Mouse (Mus musculus): ENCODE measurements around the gene Mtg2. TPM values are rescaled to one million over a fixed set of nuclear protein-coding genes. Genes with fewer than 3 reads are reported as not detected.

Mtg2 gene
- total RNA-seq (2023; ENCODE audit: inconsistent age): 17.7 to 19.2 TPM (median 18.8 TPM) in 4 replicates

DNA sequence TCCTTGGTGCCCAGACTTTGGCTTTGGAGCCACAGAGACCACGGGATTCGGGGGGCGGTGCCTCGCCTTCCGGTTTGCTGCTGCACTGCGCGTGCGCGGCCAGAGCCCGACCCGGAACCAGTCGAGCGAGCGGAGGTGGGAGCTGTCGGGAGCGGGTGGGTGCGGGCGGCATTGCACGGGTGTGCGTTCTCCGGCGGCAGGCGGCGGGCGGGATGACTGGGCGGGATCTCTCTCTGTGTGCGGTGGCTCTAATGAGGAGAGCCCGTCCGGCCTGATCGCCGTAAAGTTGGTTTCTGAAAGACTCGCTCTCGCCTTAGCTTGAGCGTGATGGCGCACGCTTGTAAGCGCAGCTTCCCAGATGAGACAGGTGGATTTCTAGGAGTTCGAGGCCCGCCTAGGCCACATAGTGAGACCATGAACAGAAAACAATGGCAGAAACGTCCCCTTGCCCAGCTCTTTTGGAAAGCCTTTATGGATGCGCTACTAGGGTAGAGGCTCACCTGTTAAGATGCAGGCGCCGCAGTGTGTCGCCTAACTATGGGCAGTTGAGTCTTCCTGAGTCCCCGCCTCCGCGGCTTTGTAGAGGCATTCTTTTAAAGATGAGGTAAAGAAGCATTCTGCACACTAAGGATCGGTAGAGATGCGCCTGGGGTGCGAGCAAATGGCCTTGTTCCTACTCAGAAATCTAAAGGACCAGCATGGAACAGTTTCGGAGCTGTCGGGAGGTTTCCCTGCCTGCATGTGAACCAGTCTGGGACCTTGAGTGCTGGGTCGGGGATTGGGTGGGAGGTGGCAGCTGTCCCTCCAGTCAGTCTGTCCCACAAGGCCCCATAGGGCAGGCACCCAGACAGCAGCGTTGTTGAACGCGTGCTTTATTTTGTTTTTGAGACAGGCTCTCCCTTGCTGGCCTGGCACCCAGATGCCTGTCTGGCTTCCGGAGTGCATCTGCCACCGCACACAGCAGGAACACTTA is at the start of gene Mtg2:
Gene Mtg2, plus strand, starts transcription at position 108 of the 973 bp plus-strand sequence.

DNA sequence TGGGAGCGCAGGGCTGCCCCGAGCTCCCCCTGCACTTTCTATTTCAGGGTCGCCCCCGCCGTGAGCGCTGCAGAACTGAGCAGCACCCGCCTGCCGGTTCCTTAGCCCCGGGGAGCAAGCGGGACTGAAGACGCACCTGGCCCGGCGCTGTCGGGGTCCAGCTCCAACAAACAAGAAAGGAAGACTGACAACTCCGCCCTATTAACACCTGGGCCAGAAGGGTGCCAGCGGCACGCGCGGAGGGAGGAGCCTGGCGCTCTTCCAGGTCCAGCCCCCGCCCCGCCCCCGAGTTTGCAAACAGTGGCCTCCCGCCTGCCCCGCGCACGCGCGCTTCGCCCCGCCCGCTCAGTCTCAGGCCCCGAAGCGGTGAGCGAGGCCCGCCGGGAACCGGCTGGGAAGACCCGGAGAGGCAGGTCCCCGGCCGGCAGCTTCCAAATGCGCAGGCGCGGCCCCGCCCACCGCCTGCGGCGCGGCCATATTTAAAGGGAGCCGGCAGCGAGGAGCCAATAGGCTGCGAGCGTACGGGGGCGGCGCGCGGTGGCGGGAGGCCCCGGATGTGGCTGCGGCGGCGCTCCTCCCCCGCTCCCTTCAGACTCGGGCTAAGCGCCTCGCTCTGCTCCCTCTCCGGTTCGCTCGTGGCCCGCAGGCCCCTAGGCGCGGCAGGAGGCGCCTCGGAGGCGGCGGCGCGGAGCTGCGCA is 45.8 kb upstream of the Mtg2 start, which contains the start of gene Lsm14b:
Gene Lsm14b, plus strand, starts transcription at position 587 of the 698 bp plus-strand sequence.

DNA sequence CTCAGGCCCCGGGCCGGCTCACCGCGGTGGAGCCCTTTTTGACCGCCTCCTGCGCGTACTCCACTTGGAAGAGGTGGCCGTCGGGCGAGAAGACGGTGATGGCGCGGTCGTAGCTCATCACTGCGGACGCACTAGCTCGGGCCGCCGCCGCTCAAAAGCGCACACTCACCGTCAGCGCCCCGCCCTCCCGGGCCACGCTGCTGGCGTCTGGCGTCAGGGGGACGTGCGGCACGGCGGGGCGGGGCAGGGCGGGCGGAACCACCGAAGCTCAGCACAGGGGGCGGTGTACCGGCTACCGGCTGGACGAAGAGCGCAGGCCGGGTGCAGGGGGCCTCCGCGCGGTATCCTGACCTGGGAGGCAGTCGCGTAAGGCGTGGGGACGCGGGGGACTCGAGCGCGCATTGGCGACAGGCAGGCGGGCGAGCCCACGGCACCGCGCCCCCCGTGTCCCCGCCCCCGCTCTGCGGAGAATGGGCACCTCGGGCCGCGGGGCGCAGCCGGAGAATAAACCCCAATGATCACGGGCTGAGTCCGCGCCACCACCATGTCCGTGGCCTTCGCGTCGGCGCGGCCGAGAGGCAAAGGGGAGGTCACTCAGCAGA is 28.0 kb upstream of the Mtg2 start, which contains the start of the genes Psma7 and Ss18l1:
Gene Psma7, minus strand, starts transcription at position 178 of the 602 bp plus-strand sequence.
Gene Ss18l1, plus strand, starts transcription at position 254 of the 602 bp plus-strand sequence.

DNA sequence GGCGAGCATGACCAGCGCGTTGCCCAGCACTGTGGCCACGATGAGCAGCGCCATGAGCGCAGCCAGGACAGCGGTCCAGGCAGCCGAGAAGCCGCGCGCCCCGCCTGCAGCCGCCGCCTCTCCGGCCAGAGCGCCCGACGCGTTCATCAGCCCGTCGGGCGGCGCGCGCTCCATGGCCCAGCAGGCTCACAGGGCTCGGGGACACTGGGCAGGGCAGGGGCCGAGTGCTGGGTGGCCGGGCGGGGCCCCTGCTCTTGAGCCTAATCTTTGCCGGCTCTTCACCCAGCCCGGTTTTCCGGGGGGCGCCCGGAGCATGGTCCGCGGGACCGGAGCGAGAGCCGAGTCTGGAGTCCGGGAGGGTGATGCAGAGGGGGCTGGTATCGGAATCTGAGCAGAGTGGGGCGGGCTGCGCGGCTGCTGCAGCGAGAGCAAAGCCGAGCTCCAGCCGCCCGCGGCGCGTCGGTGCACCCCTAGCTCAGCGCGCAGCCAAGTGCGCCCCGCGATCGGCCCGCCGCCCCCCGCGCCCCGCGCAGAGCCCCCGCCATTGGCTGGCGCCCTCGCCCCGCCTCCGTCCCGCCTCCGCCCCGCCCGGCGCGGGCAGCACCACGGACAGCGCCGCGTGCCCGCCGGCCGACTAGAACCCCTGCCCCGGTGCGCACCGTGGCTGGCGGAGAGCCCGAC is 33.7 kb downstream of the Mtg2 start, which contains the start of gene Hrh3:
Gene Hrh3, minus strand, starts transcription at position 511 of the 681 bp plus-strand sequence.

DNA sequence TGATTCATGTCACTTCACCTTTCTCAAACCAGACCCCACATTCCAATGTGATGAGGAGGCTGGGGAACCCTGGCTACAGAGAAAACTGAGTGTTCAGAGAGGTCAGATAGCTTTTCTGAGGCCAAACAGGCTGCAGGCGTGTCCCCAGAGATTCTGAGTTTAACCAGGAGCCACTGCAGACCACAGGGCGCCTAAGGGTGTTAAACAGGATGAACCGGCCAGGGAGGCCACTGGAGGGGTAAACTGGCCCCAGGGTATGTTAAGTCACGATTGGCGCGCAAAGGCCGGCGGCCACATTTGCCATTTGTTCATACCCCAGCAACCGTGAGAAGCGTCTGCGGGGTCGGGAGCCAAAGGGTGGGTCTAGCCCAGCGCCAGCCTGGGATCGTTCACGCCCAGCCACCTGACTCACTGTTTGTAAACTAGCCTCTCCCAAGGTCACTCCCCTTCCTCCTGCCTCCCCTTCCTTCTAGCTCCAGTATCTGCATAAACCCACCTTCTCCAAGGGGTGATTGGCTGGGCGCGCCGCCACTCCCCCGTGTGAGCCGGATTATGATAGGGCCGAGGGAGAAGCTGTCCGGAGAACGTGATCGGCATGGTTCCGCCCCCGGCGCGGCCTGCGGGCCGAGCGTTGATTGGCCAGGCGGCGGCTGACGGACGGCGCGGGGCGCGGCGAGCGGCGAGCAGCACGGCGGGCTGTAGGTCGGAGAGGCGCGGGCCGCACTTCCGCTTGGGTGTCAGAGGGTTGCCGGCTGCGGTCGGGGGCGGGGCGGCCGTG is 48.5 kb downstream of the Mtg2 start, which contains the start of gene Osbpl2:
Gene Osbpl2, plus strand, starts transcription at position 646 of the 778 bp plus-strand sequence.

Other genes starting within 250 kb of the Mtg2 start
- 40.1 to 48.8 TPM (median 43.3 TPM) in 4 replicates for gene Taf4, start 93.9 kb upstream of the Mtg2 start, total RNA-seq (2023; ENCODE audit: inconsistent age)
- 36.2 to 40.5 TPM (median 39.5 TPM) in 4 replicates for gene Lsm14b, start 45.6 kb upstream of the Mtg2 start, total RNA-seq (2023; ENCODE audit: inconsistent age)
- gene Psma7, start 28.2 kb upstream of the Mtg2 start, total RNA-seq (2023; ENCODE audit: inconsistent age): 125 to 149 TPM (median 135 TPM) in 4 replicates
- gene Ss18l1, start 28.1 kb upstream of the Mtg2 start, total RNA-seq (2023; ENCODE audit: inconsistent age): 5.9 to 7.1 TPM (median 6.7 TPM) in 4 replicates
- not detected in 4 replicates for gene Hrh3, start 33.9 kb downstream of the Mtg2 start, total RNA-seq (2023; ENCODE audit: inconsistent age)
- 31.4 to 40.1 TPM (median 37.8 TPM) in 4 replicates for gene Osbpl2, start 48.7 kb downstream of the Mtg2 start, total RNA-seq (2023; ENCODE audit: inconsistent age)
- gene Adrm1, start 100.9 kb downstream of the Mtg2 start, total RNA-seq (2023; ENCODE audit: inconsistent age): 89.5 to 117 TPM (median 109 TPM) in 4 replicates
- not detected in 4 replicates for gene Lama5, start 155.3 kb downstream of the Mtg2 start, total RNA-seq (2023; ENCODE audit: inconsistent age)
- gene Rps21, start 186.8 kb downstream of the Mtg2 start, total RNA-seq (2023; ENCODE audit: inconsistent age): 1,838 to 2,128 TPM (median 1,935 TPM) in 4 replicates
- gene Cables2, start 202.9 kb downstream of the Mtg2 start, total RNA-seq (2023; ENCODE audit: inconsistent age): 73.3 to 79.8 TPM (median 76.8 TPM) in 4 replicates
- gene Rbbp8nl, start 219.3 kb downstream of the Mtg2 start, total RNA-seq (2023; ENCODE audit: inconsistent age): not detected in 4 replicates